Mouse (Mus musculus): ENCODE data around the gene Agbl2.
A peak's percentile ranks its signal among the peaks of the same experiment; 100 is the strongest.
"Not testable (repeated sequence)": the region's sequence is repeated elsewhere in the genome, so short reads cannot be mapped to it uniquely, and the experiment has no call there.

Gene Agbl2

DNA sequence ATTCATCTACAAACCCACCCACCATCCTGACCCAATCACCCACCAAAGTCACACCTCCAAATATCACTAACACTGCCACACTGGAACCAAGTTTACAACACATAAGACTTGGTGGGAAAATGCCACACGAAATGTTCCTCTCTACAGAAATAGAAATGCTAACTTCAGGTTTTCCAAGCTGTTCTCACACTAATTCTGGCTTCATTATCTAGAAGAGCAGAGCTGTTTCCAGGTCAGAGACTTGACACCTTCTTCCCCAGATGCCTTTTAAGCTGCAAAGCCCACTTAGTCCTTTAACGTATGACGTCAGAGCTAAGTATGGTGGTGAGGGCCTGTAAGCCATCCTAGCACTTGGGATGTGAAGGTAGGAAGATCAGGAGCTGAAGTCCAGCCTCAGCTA lies 36.2 kb downstream of the Agbl2 start:
- DNase-seq, result no peak

DNA sequence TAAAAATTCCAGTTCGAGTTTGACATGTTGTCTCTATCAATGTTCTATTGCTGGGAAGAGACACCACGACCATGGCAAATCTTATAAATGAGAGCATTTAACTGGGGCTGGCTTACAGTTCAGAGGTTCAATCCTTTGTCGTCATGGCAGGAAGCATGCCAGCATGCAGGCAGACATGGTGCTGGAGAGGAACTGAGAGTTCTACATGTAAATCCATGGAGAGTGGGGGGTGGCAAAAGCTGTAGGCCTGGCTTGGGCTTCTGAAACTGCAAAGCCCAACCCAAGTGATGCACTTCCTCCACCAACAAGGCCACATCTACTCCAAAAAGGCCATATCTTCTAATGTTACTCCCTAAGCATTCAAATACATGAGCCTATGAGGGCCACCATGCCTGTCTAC lies 38.4 kb downstream of the Agbl2 start:
- no peak for DNase-seq

DNA sequence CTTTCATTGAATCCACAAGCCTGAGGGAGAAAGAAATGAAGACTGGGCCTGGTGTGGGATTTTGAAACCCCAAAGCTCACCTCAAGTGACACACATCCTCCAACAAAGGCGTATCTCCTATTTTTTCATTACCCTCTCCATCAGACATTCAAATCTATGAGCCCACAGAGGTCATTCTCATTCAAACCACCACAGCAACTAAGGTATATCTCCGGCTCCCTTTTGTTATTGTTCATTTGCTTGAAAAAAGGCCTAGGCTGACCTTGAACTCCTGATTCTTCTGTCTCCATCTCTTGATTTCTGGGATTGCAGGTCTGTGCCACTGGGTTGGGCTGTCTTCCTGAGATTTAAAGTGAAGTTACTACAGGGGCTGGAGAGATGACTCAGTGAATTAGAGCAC lies 40.5 kb downstream of the Agbl2 start:
- DNase-seq, result no peak

DNA sequence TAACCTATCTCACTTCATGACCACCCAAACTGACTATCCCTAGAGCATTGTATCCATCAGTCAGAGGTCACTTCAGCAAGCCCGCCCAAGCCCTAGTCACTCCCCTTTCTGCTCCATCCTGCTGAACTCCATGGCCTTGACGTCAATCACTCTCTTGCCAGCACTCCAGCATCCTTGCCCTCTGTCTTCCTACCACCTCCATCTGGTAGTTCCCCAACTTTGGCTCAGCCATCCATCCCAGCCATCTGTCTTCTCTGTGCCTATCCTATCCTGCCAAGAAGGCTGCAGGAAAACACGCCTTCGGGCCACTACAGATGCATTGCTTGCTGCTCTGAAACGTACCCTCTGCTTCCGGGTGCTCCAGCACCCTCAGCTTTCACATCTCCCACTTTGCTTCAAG lies 41.3 kb downstream of the Agbl2 start:
- no peak for DNase-seq

DNA sequence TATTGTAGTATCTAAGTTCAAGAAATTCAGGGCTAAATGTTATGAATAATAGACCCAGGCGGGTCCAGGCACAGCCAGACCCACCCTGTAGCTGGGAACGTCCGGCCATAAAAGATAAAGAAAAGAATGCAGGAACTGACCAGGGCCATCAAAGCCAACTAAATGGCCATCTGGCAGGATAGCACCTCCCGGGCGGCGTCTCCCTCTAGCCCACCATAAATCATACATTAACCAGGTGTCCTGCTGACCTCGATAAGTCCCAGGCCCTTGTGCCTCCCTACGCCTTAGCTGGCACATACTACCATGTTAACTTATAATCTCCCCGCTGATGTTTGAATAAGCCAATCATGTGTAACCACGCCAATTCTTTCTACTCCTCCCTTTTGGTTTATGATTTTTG lies 42.0 kb downstream of the Agbl2 start:
- DNase-seq, result not testable (repeated sequence)

DNA sequence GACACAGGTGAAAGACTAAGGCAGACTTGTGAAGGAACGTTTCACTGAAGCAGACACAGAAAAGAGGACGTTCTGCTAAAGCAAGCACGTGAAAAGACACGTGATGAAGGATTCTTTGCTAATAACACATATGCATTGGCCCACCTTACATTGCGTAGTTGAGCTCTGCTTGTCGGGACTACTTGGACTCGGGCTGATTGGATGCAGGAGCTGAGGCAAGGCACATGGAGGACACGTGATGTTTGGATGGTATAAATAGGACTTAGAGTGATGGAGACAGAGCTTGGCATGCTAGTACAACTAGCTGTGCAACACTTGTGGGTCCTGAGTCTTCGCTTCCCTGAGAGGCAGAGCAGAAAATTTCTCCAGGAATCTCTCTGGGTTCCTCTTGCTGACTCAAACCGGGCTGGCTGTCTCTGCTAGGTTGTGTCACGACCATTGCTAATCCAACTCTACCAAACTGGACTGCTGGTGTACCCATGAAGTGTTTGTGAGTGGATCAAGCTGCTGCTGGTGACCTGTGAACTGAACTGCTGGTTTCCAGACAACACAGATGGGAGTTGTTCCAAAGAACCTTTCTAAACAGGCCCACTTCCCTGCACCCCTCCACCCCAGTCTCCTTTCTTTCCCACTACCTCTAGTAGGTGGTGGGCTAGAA lies 43.1 kb downstream of the Agbl2 start:
- DNase-seq, result no peak

DNA sequence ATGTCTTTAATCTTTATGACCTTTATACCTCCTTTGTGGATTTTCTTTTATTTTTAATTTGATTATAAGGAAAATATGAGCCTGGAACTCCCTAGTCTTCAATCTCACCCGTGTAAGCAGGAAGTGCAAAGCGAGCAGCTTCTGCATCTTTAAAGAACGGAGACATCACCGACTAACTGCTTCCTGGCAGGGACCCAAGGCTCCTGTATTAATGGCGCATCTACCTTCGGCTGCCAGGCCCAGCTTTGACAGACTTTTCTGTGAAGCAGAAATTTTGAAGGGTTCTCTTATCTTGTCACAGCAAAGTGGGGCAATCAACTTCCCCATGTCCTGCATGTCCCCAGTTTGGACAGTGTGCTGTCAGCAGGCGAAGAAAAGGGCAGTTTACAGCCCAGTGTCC lies 46.2 kb downstream of the Agbl2 start:
- no peak for DNase-seq

DNA sequence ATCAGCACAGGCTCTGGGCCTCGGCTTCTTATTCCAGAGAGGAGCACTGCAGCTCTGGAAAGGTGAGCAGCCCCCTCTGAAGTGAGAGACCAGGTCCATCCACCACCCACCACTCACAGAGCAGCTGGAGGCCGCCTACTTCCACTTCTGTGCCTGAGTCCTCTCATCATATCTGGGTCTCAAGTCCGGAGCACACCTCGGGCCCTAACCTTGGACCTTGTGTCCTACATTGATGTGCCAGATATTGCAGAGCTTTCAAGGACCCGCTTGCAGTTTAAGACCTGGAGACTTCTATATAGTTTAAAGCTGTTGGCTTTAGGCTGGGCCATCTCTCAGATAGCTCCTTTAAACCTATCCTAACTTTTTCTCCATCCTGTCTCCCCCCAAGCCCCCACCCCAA lies 51.0 kb downstream of the Agbl2 start:
- DNase-seq, result no peak

DNA sequence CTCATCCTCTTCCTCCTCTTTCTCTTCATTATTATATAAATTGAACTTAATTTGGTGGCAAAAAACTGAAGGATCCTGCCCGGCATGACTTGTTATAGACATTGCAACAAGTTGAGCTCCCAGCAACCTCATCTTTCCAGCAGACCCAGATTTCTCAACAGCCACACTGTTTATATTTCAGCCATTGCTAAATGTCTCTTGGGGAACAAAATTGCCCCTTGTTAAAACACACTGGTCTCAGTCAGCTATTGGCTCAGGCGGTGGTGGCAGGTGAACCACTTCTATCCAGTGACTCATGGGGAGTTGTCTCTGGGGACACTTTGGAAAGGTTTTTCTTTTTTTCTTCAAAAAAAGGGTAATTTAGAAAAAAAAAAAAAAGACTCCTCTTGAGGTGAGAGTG lies 56.1 kb downstream of the Agbl2 start:
- DNase-seq, result no peak

DNA sequence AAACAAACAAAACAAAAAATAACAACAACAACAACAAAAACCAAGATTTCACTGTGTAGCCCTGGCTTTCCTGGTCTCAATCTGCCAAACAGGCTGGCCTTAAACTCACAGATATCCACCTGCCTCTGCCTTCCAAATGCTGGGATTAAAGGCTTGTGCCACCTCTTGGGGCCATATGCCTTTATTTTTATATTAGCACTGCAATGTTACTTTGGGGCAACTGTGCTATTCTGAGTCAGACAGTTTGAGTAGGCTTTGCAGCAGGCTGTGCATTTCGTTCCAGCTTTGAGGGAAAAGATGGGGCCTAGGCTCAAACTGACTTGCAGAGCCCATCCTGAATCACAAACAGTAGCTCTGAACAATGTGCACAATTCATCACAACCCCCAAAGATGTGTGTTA lies 61.1 kb downstream of the Agbl2 start:
- no peak for DNase-seq

DNA sequence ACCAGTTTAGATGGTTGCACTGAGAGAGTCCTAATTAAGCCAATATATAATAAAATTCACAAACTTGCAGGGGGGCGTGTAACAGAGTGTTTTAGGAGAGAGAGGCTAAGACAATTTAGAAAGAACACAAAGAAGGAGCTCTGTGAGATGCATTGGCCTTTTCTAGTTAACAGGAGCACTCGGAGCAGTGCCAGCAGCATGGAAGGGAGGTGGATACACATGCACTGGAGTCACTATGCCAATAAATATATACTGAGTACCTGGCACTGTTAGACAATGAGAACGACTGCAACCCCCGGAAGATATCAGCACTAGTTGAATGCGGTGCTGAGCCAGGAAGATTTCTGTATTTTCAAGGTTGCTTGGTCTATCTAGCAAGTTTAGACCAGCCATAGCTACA lies 61.7 kb downstream of the Agbl2 start:
- no peak for DNase-seq

DNA sequence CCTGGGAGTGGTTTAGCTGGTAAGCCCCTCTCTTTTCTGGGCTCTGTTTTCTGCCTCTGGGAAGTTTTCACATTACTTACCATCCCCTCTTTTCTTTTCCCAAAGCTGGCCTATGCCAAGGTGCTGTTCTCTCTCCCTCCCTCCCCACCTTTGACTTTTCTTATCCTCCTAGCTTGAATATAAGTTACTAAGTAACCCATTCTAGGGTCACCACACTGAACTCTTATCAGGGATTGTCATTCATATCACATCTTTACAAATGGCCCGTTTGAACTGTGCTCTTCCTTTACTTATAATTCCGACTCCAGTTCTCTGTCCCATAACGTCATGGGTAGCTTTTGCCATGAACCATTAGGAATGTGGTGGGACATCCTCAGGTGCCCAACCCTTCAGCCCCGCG lies 62.7 kb downstream of the Agbl2 start:
- DNase-seq, result no peak

DNA sequence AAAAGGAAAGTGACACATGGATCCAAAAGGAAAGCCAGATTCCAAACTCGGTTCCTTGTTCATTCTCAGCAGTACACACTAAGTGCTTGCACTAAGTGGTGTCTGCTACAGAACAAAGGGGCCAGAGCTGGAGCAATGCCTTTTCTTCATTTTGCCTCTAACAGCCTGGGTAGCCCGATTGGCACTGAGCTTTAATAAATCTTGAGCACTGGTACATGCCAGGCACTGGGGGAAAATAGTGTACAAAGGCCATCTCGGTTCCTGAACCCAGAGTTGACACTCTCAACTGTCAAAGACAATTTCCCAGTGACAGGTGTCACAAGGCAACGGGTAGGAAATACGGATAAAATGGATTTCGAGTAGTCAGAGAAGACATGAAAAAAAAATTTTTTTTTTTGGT lies 63.6 kb downstream of the Agbl2 start:
- DNase-seq, result no peak

DNA sequence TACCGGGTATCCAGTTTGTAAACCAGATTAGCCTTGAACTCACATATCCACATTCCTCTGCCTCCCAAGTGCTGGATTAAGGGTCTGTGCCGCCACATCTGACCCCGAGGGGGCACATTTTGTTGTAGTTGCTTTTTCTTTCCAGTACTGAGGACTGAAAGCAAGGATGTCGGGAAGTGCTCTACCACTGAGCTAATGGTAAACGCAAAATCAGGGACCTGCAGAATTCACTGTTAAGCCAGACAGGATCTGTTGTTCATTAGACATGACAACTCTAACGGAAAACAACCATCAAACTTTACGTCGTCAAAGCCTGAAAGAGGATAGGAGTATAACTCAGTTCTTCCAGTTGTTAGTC lies 64.0 kb downstream of the Agbl2 start:
- no peak for DNase-seq

DNA sequence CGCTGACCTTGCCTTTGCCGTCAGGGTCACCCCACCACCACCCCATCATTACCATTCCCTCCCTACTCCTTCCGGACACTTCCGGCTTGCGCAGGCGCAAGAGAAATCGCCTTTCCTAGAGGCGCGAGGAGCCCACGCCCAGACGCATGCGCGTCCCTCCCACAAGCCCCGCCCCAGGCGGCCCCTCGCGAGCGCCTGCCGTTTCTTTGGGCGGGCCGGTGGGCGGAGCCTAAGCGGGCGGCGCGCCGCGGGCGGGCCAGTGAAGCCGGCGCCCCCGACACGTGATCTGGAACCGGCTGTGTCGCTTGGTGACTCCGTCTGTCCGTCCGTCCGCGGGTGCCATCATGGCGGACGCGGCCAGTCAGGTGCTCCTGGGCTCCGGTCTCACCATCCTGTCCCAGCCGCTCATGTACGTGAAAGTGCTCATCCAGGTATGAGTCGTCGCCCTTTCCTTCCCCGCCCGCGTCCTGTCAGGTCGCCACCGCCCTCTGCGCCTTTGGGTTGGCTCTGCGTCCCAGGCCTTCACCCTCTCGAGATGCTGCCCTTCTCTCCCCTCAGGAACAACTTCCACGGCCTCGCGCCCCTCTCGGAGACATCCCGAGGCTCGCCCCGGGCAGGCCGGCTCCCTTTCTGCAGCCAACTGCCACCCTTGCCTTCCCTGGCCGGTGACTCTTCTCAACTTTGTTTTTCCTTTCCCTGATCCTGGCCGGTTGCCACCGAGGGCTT lies 64.6 kb downstream of the Agbl2 start, which contains the start of gene Mtch2:
Gene Mtch2 (plus strand): TSS at position 201 of the 726 bp plus-strand sequence.
- peak; percentile 98 to 99 for DNase-seq

DNA sequence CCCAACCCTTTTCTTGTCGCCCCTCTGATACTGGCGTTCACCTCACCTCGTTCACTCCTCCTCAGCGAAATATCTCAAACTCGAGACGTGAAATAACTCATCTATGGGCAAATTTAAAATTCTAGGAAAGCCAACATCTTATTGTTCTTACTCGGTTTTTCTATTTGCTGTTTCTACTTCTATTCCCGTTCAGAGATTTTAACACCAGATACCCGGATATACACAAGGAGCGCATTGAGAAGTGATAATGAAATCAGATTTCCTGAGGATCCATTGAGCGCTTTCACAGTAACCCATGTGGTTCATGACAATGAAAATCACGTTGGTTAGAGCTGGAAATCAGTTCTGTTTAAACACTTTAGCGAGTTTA lies 65.1 kb downstream of the Agbl2 start:
- DNase-seq, result no peak

DNA sequence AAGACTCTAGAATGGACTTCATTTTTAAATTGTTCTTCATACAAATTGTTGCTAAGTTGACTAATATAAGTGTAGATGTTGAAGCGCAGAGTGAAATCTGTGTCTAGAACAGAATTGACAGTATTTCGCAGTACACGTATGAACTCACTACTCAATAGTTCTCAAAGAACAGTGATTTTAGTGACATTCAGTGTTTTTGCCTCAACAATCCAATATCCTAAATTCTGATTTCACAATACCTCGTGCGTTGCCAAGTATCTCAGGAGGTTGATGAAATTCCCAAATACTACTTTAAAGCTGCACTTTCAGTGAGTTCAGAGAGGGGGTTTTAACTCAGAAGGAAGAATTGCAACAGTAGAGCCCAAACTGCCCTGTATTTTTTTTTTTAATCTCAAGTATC lies 65.8 kb downstream of the Agbl2 start:
- no peak for DNase-seq

DNA sequence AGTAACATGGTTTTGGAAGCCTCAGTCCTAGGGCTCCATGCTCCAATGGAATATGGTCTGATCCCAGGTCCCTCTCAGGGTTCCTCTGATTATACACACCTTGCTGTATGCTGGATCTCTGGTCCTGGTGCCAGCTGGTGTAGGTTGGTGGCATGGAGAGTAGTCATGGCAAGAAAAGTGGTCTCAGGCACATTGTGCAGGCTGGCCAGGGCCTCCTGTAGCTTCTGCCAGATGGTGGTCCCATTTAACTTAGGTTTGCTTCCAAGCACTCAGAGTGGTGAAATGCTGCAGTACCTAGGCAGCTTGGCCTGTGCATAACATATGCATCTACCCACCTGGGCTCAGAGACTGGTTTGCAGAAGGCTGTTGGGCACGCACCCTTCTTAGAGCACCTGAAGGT lies 67.9 kb downstream of the Agbl2 start:
- DNase-seq, result no peak

DNA sequence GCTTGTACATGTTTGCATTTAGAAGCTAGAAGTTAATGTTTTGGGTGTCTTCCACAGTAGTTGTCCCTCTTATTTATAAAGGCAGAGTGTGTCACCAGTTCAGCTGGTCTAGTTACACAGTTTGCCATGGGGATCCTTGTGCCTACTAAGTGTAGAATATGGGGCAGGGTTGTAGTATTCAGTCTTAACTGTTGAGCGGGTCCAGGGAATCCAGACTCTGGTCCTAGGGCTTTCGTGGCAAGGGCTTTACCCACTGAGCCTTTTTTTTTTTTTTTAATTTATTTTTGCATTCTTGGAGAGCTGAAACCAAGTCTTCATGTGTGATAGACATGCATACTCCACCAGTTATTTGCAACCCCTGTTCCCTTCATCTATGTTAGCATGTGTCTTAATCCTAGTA lies 79.0 kb downstream of the Agbl2 start:
- no peak for DNase-seq

DNA sequence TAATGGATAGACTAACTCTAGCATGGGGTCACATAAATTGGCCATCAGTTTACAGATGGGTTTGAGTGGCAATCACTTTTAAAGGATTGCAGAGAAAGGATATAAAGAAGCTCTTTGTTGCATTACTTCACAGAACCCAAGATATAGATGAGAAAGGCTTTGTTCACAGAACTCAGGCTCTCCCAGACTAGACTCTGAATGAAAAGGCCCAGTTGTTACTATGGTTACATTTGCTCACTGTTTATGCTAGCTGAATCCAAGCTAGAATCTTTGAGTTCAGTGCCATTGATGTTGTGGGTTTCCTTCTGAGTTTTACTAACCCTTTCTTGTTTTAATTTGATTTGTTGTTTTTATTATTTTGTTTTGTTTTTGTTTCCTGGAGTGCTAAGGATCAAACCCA lies 81.7 kb downstream of the Agbl2 start:
- no peak for DNase-seq

DNA sequence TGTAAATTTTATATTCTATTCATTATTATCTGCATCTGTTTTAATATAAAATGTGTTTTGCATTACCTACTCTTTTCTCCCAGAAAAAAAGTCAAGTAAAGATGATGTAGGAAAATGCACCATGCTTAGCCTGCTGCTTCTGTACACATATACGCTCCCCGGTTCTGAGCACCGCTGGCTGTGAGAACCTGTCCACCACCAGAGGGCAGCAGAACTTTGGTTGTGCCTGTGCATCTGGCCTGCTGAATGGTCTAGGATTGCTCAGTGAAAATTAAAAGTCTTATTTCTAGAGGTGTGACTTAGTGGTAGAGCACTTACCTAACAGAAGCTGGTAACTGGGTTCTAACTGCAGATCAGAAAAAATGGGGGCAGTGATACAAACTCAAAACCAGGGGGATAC lies 84.0 kb downstream of the Agbl2 start:
- peak; percentile 45 to 78 for DNase-seq

DNA sequence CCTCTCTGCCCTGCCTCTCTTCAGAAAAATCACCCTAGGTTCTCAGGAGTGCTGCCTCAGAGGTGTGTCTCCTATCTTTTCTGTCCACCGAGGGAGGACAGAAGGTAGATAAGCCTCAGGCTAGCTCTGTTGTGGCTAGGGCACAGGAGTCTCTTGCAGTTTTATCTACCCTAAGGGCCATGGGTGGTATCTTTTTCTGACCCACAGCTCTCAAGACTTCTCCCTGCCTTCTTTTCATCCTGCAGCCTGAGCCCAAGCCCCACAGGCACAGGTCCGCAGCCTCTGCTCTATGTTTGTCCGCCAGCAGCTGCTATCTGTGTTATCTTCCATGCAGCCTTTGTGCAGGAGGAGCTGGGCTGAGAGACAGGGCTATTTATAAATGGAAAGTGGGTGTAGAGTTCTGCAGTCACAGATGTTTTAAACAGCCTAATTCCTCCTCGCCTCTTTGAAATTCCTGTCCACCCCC lies 87.6 kb downstream of the Agbl2 start:
- no peak for DNase-seq

DNA sequence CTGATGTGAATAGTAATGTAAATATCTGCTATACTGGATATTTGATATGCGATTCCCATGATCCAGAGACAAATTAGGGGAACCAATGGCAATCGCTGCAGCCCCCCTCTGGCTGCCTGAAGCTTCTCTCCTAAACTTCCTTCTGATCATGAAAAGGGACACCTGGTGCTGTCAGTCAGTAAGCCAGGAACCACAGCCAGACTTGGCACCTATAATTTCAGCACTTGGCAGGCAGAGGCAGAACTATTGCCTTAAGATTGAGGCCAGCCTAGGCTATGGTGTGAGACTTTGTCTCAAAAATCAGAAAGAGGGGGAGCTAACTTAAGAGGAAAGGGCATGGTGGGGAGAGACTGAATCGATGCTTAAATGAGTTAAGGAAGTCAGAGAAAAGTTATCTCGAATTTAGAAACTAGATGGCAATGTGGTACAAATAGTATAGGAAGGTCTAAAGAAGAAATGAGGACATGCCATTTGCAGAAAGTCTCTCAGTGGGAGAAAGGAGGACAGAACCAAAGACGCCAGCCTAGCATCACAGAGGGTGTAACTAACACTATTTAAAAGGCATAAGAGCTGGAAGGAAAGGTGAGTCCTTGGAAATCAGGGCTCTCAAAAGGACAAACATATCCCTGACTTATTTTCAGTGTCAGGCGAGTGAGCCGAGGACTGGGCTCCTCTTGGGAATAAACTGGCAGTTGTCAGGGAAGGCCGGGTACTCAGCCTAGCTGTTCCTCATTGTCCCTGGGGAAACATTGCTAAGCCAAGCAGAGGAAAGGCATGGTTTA lies 88.8 kb downstream of the Agbl2 start:
- no peak for DNase-seq

DNA sequence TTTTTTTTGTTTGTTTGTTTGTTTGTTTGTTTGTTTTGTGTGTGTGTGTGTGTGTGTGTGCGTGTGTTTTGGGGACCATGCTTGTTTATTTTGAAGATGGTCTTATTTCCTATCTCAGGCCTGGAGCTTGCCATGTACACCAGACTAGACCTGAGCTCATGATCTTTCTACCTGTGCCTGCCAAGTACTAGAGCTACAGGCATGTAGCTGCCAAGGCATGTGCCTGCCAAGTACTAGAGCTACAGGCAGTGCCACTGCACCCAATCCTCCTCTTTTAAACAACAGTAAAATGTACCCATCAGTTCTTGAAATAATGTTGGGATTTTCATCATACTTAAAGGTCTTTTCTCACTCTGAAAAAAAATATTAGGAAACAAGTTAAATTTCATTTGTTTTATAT lies 91.5 kb downstream of the Agbl2 start:
- no peak for DNase-seq

Measured in spleen, adult 18-20 months (tissue).